Mouse (Mus musculus) heart, embryonic 13.5 days (tissue): ENCODE data around the gene Prmt9. TPM values are rescaled to one million over a fixed set of nuclear protein-coding genes. Genes with fewer than 3 reads are reported as not detected.

Source experiments
- ATAC-seq: fragments of 200-750 bp; cut with Nextera tagmentation; 2 replicates; pipeline ENCODE4 v1.8.0; 2017; ENCODE audit warnings: moderate TSS enrichment; ENCODE audit not compliant: insufficient number of reproducible peaks, low FRiP score, low TSS enrichment; ENCODE audit errors: extremely low read depth
- H3K27ac ChIP-seq: fragments of 300-500 bp; sonication (generic); replicated peaks from 2 replicates; pipeline ENCODE4 v1.5.1; 2015; ENCODE audit warnings: moderate library complexity, mild to moderate bottlenecking, inconsistent platforms
- H3K27me3 ChIP-seq: fragments of 300-500 bp; sonication (generic); replicated peaks from 2 replicates; pipeline ENCODE4 v1.6.1; 2015; ENCODE audit warnings: mild to moderate bottlenecking, inconsistent platforms
- H3K36me3 ChIP-seq: fragments of 300-500 bp; sonication (generic); 2 replicates; pipeline ENCODE4 v1.6.1; 2015; ENCODE audit warnings: mild to moderate bottlenecking, inconsistent platforms
- H3K4me1 ChIP-seq: fragments of 300-500 bp; sonication (generic); 2 replicates; pipeline ENCODE4 v1.6.1; 2015; ENCODE audit warnings: inconsistent platforms
- H3K4me2 ChIP-seq: fragments of 300-500 bp; sonication (generic); 2 replicates; pipeline ENCODE4 v1.6.1; 2015; ENCODE audit warnings: inconsistent platforms, mild to moderate bottlenecking, moderate library complexity
- H3K4me3 ChIP-seq: fragments of 300-500 bp; sonication (generic); 2 replicates; pipeline ENCODE4 v1.5.1; 2015; ENCODE audit warnings: moderate library complexity, mild to moderate bottlenecking, inconsistent platforms
- H3K9ac ChIP-seq: fragments of 300-500 bp; sonication (generic); 2 replicates; pipeline ENCODE4 v1.6.1; 2015; ENCODE audit warnings: inconsistent platforms, mild to moderate bottlenecking, moderate library complexity
- H3K9me3 ChIP-seq: fragments of 300-500 bp; sonication (generic); 2 replicates; pipeline ENCODE4 v1.6.1; 2016; ENCODE audit warnings: inconsistent platforms
- WGBS: fragments of 180-500 bp; shearing (Covaris S2); methylation state at CpG from one replicate; pipeline ENCODE4 v1.1.7; 2015; ENCODE audit warnings: mixed read lengths; 5-methylcytosine and 5-hydroxymethylcytosine counted together
- polyA plus RNA-seq: library from polyadenylated mRNA; unstranded; fragments of >200 nt; fragmentation: Nextera tagmentation; extraction: Ambion mirVana; gene quantifications from 2 replicates; pipeline ENCODE4 v1.2.1, GENCODE M21; 2015

Prmt9 gene
- polyA plus RNA-seq, 1 experiment from 2014 or later = 10.0 TPM

GRCm38 (mm10) chr8:77584174-77584573 lies 35.0 kb downstream of the Prmt9 start:
- no peak overlapping the region for H3K4me3 ChIP-seq
- H3K4me1 ChIP-seq = no peaks in the 10 kb centered on the region
- peaks cover 36% of the 10 kb centered on the region for H3K36me3 ChIP-seq
- no peaks in the 10 kb centered on the region for H3K9me3 ChIP-seq
- H3K27ac ChIP-seq = no peak overlapping the region
- H3K4me2 ChIP-seq = no peak overlapping the region
- no peak overlapping the region for H3K9ac ChIP-seq
- 82% methylated on average over 4 of the region's 4 CpGs for WGBS
- no peaks in the 10 kb centered on the region for H3K27me3 ChIP-seq
- no peak for ATAC-seq

DNA sequence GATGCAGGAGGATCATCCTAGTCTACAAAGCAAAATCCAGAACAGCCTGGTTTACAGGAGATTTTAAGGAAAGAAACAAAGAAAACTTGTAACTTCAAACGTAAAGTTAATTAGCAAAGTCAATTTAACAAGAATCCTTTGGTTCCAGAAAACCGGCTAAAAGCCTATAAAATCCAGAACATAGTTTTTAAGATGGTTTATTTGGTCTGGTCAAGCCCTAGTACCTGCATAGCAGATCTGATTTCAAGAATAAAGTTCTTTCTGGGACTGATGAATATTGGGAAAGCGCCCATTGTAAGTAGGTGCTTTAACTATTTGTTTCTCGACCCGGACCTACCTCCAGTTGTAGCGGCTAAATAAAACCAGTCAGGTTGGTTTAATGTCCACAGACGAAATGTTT lies 60.4 kb downstream of the Prmt9 start:
- H3K4me3 ChIP-seq = peak overlapping the region; percentile 84
- H3K27ac ChIP-seq = no peak overlapping the region
- H3K9me3 ChIP-seq = no peaks in the 10 kb centered on the region
- no peaks in the 10 kb centered on the region; the same call in 1 of the 2 replicates for H3K27me3 ChIP-seq
- peaks cover 14% of the 10 kb centered on the region for H3K4me1 ChIP-seq
- H3K36me3 ChIP-seq = peaks cover 17% of the 10 kb centered on the region
- H3K4me2 ChIP-seq = peak overlapping the region; percentile 87
- WGBS = 14% methylated on average over 7 of the region's 7 CpGs
- no peak for ATAC-seq
- peak overlapping the region; percentile 81 for H3K9ac ChIP-seq

GRCm38 (mm10) chr8:77610374-77610969 lies 61.3 kb downstream of the Prmt9 start, which contains the start of gene Tmem184c:
TSS of gene Tmem184c (minus strand) at chr8:77610698.
- WGBS = under 1% methylated on average over 36 of the region's 36 CpGs
- H3K27ac ChIP-seq = 0 out of 2 replicates have a peak within 1 kb of the TSS, but pooled peaks have one; percentile 26
- H3K4me2 ChIP-seq = peak within 1 kb of the TSS; percentile 87
- no peaks in the 10 kb centered on the region for H3K9me3 ChIP-seq
- H3K36me3 ChIP-seq = peaks cover 9% of the 10 kb centered on the region
- H3K4me1 ChIP-seq = peaks cover 14% of the 10 kb centered on the region
- peak within 1 kb of the TSS; percentile 84 for H3K4me3 ChIP-seq
- H3K9ac ChIP-seq = peak within 1 kb of the TSS; percentile 81
- no peaks in the 10 kb centered on the region; the same call in 1 of the 2 replicates for H3K27me3 ChIP-seq
- ATAC-seq = peak; percentile 83

DNA sequence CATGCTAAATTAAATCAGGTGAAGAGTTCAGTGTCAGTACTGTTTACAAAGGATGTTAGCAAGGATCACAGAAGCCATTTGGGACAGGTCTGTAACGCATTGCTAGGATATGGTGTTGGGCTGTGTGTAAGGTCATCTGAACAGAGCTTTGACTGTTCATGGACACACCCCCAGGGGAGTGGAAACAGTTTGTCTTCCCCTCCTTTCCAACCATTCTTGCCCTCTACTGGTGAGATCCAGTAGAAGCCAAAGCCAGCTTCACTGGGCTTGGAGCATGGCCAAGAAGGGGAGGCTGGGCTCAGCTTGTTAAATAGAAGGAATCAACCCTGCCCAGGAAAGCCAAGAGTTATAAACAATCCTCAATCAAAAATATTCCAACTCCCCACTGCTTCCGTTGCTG lies 68.7 kb downstream of the Prmt9 start:
- H3K36me3 ChIP-seq = no peaks in the 10 kb centered on the region
- no peak overlapping the region for H3K9ac ChIP-seq
- H3K4me1 ChIP-seq = no peaks in the 10 kb centered on the region
- WGBS = 51% methylated on average over 2 of the region's 2 CpGs
- no peak overlapping the region for H3K4me2 ChIP-seq
- peak; percentile 58; the same call in 1 of the 2 replicates for ATAC-seq
- H3K27me3 ChIP-seq = no peaks in the 10 kb centered on the region; the same call in 1 of the 2 replicates
- H3K27ac ChIP-seq = no peak overlapping the region
- H3K9me3 ChIP-seq = no peaks in the 10 kb centered on the region
- no peak overlapping the region for H3K4me3 ChIP-seq

GRCm38 (mm10) chr8:77623677-77624209 lies 74.5 kb downstream of the Prmt9 start:
- no peaks in the 10 kb centered on the region for H3K9me3 ChIP-seq
- H3K27me3 ChIP-seq = no peaks in the 10 kb centered on the region
- H3K4me3 ChIP-seq = no peak overlapping the region
- no peak overlapping the region for H3K4me2 ChIP-seq
- no peak for ATAC-seq
- H3K9ac ChIP-seq = no peak overlapping the region
- no peaks in the 10 kb centered on the region for H3K4me1 ChIP-seq
- H3K36me3 ChIP-seq = no peaks in the 10 kb centered on the region
- WGBS = 85% methylated on average over 7 of the region's 7 CpGs
- no peak overlapping the region for H3K27ac ChIP-seq

- no peak overlapping the region for H3K9ac ChIP-seq
- no peak overlapping the region for H3K27ac ChIP-seq
- H3K4me3 ChIP-seq = no peak overlapping the region
- no peaks in the 10 kb centered on the region for H3K9me3 ChIP-seq
- H3K36me3 ChIP-seq = no peaks in the 10 kb centered on the region
- ATAC-seq = no peak
- no peak overlapping the region for H3K4me2 ChIP-seq
- WGBS = 17% methylated on average over 15 of the region's 15 CpGs
- no peaks in the 10 kb centered on the region for H3K4me1 ChIP-seq
- H3K27me3 ChIP-seq = no peaks in the 10 kb centered on the region
Measured at GRCm38 (mm10) chr8:77629858-77630537, 80.8 kb downstream of the Prmt9 start.

DNA sequence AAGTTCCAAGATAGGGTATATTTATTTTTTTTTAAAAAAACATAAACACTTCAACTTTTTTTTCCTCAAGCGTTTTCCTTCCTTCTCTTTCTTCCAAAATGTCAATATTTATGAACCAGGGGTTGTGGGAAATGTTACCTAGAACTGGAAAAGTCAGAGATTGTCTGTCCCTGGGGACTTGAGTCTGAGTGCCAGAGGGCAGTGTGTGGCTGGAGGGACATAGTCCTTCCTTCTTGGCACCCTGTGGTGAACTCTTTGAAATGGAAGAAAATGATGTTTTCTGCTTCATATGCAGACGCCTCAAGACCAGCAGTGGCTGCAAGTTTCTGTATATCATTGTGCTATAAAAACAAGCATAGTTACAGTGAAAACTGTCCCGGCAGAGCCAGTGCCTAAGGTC lies 81.5 kb downstream of the Prmt9 start:
- H3K4me3 ChIP-seq = no peak overlapping the region
- no peak overlapping the region for H3K4me2 ChIP-seq
- H3K9me3 ChIP-seq = no peaks in the 10 kb centered on the region
- H3K4me1 ChIP-seq = no peaks in the 10 kb centered on the region
- ATAC-seq = no peak
- 62% methylated on average over 3 of the region's 3 CpGs for WGBS
- H3K27ac ChIP-seq = no peak overlapping the region
- H3K27me3 ChIP-seq = no peaks in the 10 kb centered on the region
- no peak overlapping the region for H3K9ac ChIP-seq
- no peaks in the 10 kb centered on the region for H3K36me3 ChIP-seq

Other genes with a start within 250 kb of the Prmt9 start
- gene Arhgap10, start 31.4 kb upstream of the Prmt9 start, polyA plus RNA-seq = 20.3 and 20.7 TPM in 2 replicates
- 20.5 and 21.1 TPM in 2 replicates for gene Tmem184c, start 61.3 kb downstream of the Prmt9 start, polyA plus RNA-seq
- 38.2 and 42.8 TPM in 2 replicates for gene Ednra, start 175.1 kb downstream of the Prmt9 start, polyA plus RNA-seq